Mouse (Mus musculus): ENCODE results near the gene Cdc42ep4. TPM values are rescaled to one million over a fixed set of nuclear protein-coding genes. Genes with fewer than 3 reads are reported as not detected.

Gene Cdc42ep4
- total and polyA plus RNA-seq, 2 experiments from 2014 or later = 12.0 to 33.5 TPM

GRCm38 (mm10) chr11:113787009-113787408, 35.3 kb upstream of the Cdc42ep4 start:
- Histone ChIP-seq H3K36me3 (replicated peaks; ENCODE audit: control insufficient read depth, insufficient read depth, low read length) (no peaks in the 10 kb centered on the region), H3K27ac (ENCODE audit: low read depth) (no peak overlapping the region), H3K4me2 (ENCODE audit: low read depth, low read length) (no peak overlapping the region), H3K27me3 (ENCODE audit: control insufficient read depth, insufficient read depth, low read length) (no peaks in the 10 kb centered on the region), H3K9me3 (replicated peaks; ENCODE audit: control insufficient read depth, low read length) (no peaks in the 10 kb centered on the region), H3K4me1 (ENCODE audit: control insufficient read depth, insufficient read depth) (peaks cover 23% of the 10 kb centered on the region), H3K9ac (replicated peaks; ENCODE audit: low read depth, low read length) (no peak overlapping the region), H3K4me3 (ENCODE audit: low read depth, low read length) (no peak overlapping the region)
- ATAC-seq (ENCODE audit: insufficient read depth, low read depth) (no peak), DNase-seq (ENCODE audit: low spot score) (no peak)
- 86% methylated on average over 11 of the region's 11 CpGs for WGBS
- TF ChIP-seq CTCF (IDR thresholded peaks at IDR 0.05; ENCODE audit: low read depth) = no peak
- no peak for TF ChIP-seq EP300 (IDR thresholded peaks at IDR 0.05; ENCODE audit: low read depth)

- Histone ChIP-seq H3K4me3 (ENCODE audit: low read depth, low read length) (no peak overlapping the region), H3K27ac (ENCODE audit: low read depth) (peak overlapping the region; percentile 78), H3K36me3 (replicated peaks; ENCODE audit: control insufficient read depth, insufficient read depth, low read length) (no peaks in the 10 kb centered on the region), H3K9ac (replicated peaks; ENCODE audit: low read depth, low read length) (no peak overlapping the region), H3K4me2 (ENCODE audit: low read depth, low read length) (peak overlapping the region; percentile 63; the same call in 1 of the 2 replicates), H3K4me1 (ENCODE audit: control insufficient read depth, insufficient read depth) (peaks cover 23% of the 10 kb centered on the region), H3K9me3 (replicated peaks; ENCODE audit: control insufficient read depth, low read length) (no peaks in the 10 kb centered on the region), H3K27me3 (ENCODE audit: control insufficient read depth, insufficient read depth, low read length) (no peaks in the 10 kb centered on the region)
- no peak for TF ChIP-seq CTCF (IDR thresholded peaks at IDR 0.05; ENCODE audit: low read depth)
- no peak; the same call in 1 of the 2 replicates for ATAC-seq (ENCODE audit: insufficient read depth, low read depth)
- WGBS = 64% methylated on average over 4 of the region's 4 CpGs
- no peak for DNase-seq (ENCODE audit: low spot score)
These were observed 34.7 kb upstream of the Cdc42ep4 start for GRCm38 (mm10) chr11:113786395-113786794.

GRCm38 (mm10) chr11:113785406-113786171, 33.9 kb upstream of the Cdc42ep4 start:
- peak; percentile 75 for ATAC-seq (ENCODE audit: insufficient read depth, low read depth)
- no peaks in the 10 kb centered on the region for H3K36me3 ChIP-seq (replicated peaks; ENCODE audit: control insufficient read depth, insufficient read depth, low read length)
- no peaks in the 10 kb centered on the region for H3K9me3 ChIP-seq (replicated peaks; ENCODE audit: control insufficient read depth, low read length)
- H3K9ac ChIP-seq (replicated peaks; ENCODE audit: low read depth, low read length) = peak overlapping the region; percentile 48
- peak overlapping the region; percentile 78 for H3K27ac ChIP-seq (ENCODE audit: low read depth)
- H3K4me2 ChIP-seq (ENCODE audit: low read depth, low read length) = peak overlapping the region; percentile 63
- WGBS = 7% methylated on average over 19 of the region's 19 CpGs
- peak overlapping the region; percentile 33 for H3K4me3 ChIP-seq (ENCODE audit: low read depth, low read length)
- H3K4me1 ChIP-seq (ENCODE audit: control insufficient read depth, insufficient read depth) = peaks cover 23% of the 10 kb centered on the region
- no peak for TF ChIP-seq EP300 (IDR thresholded peaks at IDR 0.05; ENCODE audit: low read depth)
- no peak for TF ChIP-seq CTCF (IDR thresholded peaks at IDR 0.05; ENCODE audit: low read depth)
- no peaks in the 10 kb centered on the region for H3K27me3 ChIP-seq (ENCODE audit: control insufficient read depth, insufficient read depth, low read length)
- DNase-seq (ENCODE audit: low spot score) = peak; percentile 55

- H3K9me3 ChIP-seq (replicated peaks; ENCODE audit: control insufficient read depth, low read length) = no peaks in the 10 kb centered on the region
- TF ChIP-seq EP300 (IDR thresholded peaks at IDR 0.05; ENCODE audit: low read depth) (no peak), CTCF (IDR thresholded peaks at IDR 0.05; ENCODE audit: low read depth) (no peak)
- H3K4me2 ChIP-seq (ENCODE audit: low read depth, low read length) = no peak overlapping the region; the same call in 1 of the 2 replicates
- DNase-seq (ENCODE audit: low spot score) = no peak
- H3K4me1 ChIP-seq (ENCODE audit: control insufficient read depth, insufficient read depth) = peaks cover 23% of the 10 kb centered on the region
- H3K9ac ChIP-seq (replicated peaks; ENCODE audit: low read depth, low read length) = no peak overlapping the region
- no peak overlapping the region for H3K27ac ChIP-seq (ENCODE audit: low read depth)
- 80% methylated on average over 2 of the region's 2 CpGs for WGBS
- 0 out of 2 replicates have a peak, but pooled peaks have one; percentile 4 for ATAC-seq (ENCODE audit: insufficient read depth, low read depth)
- no peak overlapping the region for H3K4me3 ChIP-seq (ENCODE audit: low read depth, low read length)
- no peaks in the 10 kb centered on the region for H3K27me3 ChIP-seq (ENCODE audit: control insufficient read depth, insufficient read depth, low read length)
- no peaks in the 10 kb centered on the region for H3K36me3 ChIP-seq (replicated peaks; ENCODE audit: control insufficient read depth, insufficient read depth, low read length)
These were observed 33.1 kb upstream of the Cdc42ep4 start for GRCm38 (mm10) chr11:113784656-113785396.

- H3K9me3 ChIP-seq (replicated peaks; ENCODE audit: control insufficient read depth, low read length) = no peaks in the 10 kb centered on the region
- peaks cover 14% of the 10 kb centered on the region for H3K4me1 ChIP-seq (ENCODE audit: control insufficient read depth, insufficient read depth)
- H3K27me3 ChIP-seq (ENCODE audit: control insufficient read depth, insufficient read depth, low read length) = no peaks in the 10 kb centered on the region
- 91% methylated on average over 2 of the region's 2 CpGs for WGBS
- DNase-seq (ENCODE audit: low spot score) (no peak), ATAC-seq (ENCODE audit: insufficient read depth, low read depth) (no peak)
- no peak overlapping the region for H3K9ac ChIP-seq (replicated peaks; ENCODE audit: low read depth, low read length)
- TF ChIP-seq CTCF (IDR thresholded peaks at IDR 0.05; ENCODE audit: low read depth) = no peak
- no peak for TF ChIP-seq EP300 (IDR thresholded peaks at IDR 0.05; ENCODE audit: low read depth)
- no peak overlapping the region for H3K27ac ChIP-seq (ENCODE audit: low read depth)
- H3K4me3 ChIP-seq (ENCODE audit: low read depth, low read length) = no peak overlapping the region
- H3K36me3 ChIP-seq (replicated peaks; ENCODE audit: control insufficient read depth, insufficient read depth, low read length) = no peaks in the 10 kb centered on the region
- H3K4me2 ChIP-seq (ENCODE audit: low read depth, low read length) = no peak overlapping the region
These were observed 30.8 kb upstream of the Cdc42ep4 start for GRCm38 (mm10) chr11:113782496-113782895.

All from heart, postnatal 0 days (tissue).